Mouse (Mus musculus): ENCODE measurements around the gene Lsamp. TPM values are rescaled to one million over a fixed set of nuclear protein-coding genes. Genes with fewer than 3 reads are reported as not detected.

Gene Lsamp
- polyA plus RNA-seq, 1 experiment from 2014 or later = 106 TPM

DNA sequence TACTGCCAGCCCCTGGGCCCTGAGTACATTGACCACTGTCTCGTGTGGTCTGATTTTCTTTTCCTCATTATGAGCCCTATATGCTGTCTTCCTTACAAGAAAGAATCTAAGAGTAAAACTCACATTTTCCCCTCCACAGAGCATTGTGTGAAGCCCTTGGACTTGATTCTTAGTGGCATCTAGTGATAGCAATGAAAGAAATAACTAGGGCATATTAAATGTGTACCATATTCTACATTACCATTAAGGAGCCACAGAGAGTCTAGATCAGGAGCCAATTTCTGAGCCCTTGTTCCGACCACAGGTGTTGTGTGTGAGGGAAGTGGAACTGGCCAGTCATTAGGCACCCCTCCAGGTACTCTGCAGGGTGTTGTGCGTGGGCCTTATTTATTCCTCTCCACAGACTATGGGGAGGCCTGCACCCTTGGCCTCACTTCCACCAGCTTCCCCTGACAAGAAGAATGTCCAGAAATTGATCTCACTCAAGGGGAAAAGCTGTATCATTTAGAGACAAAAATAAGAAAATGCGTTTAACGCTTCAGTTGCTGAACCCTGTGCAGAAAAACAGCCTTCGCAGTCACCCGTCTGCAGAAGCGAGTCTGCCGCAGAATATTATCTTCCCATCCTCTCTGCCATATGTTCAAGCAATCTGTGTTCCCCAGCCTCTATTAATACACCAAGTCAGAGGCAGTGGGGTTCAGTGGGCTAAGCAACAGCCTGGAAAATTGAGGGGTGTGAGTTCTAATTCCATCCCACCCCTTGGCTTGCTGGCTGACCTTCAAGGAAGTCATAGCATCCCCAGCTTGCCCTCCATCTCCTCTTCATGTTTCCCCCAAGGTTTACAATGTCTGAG lies 2032.9 kb downstream of the Lsamp start:
- Histone ChIP-seq H3K4me3 (ENCODE audit: low read depth, low read length) (no peak overlapping the region), H3K9me3 (replicated peaks; ENCODE audit: control insufficient read depth, low read length, poor library complexity, severe bottlenecking) (no peaks in the 10 kb centered on the region), H3K27me3 (ENCODE audit: control insufficient read depth, insufficient read depth, low read depth, low read length) (no peaks in the 10 kb centered on the region), H3K4me2 (ENCODE audit: low read length) (no peak overlapping the region), H3K4me1 (ENCODE audit: control insufficient read depth, insufficient read depth, low read length) (peaks cover 6% of the 10 kb centered on the region; the same call in 1 of the 2 replicates), H3K9ac (ENCODE audit: low read depth, low read length) (no peak overlapping the region), H3K27ac (ENCODE audit: low read length) (no peak overlapping the region), H3K36me3 (ENCODE audit: control insufficient read depth, insufficient read depth, low read length) (no peaks in the 10 kb centered on the region)
- ATAC-seq = no peak
- 86% methylated on average over 9 of the region's 9 CpGs for WGBS

DNA sequence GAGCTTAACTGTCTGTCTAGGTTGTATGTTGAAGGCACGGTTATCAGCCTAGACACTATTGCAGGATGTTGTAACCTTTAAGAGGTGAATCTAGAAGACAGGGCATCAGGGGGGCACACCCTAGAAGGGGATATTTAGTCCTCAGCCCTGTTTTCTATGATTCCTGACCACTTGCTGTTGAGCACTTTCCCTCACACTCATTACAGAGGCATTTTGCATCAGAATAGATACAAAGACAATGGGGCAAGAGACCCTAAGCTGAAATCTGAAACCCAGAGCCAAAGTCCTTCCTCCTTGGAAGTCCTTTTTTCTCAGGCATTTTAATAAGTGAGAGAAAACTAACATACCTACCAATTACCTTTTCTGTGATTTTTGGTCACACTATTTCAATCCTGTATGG lies 2038.4 kb downstream of the Lsamp start:
- Histone ChIP-seq H3K9ac (ENCODE audit: low read depth, low read length) (no peak overlapping the region), H3K27ac (ENCODE audit: low read length) (no peak overlapping the region)
- WGBS = 38% methylated on average over 1 of the region's 1 CpGs

DNA sequence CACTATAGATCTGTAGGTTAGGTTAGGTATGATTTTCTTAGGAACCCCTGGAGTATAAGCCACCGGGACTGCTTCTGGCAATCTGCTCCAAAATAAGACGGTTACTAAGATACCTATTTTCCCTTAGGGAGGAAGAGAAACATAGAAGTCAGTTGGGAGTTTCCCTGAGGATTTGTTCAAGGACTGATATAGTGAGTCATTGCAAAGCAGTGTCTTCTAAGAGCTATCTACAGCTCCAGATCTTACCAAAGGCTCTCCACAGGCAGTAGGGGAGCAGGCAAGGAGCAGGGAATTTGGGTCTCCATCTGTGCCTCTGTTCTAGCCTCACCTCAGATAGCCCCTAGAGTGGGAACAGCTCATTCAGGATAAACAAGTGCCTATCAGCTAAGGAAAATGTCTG lies 2047.9 kb downstream of the Lsamp start:
- Histone ChIP-seq H3K36me3 (ENCODE audit: control insufficient read depth, insufficient read depth, low read length) (no peaks in the 10 kb centered on the region), H3K27ac (ENCODE audit: low read length) (no peak overlapping the region), H3K27me3 (ENCODE audit: control insufficient read depth, insufficient read depth, low read depth, low read length) (no peaks in the 10 kb centered on the region), H3K4me2 (ENCODE audit: low read length) (no peak overlapping the region), H3K9me3 (replicated peaks; ENCODE audit: control insufficient read depth, low read length, poor library complexity, severe bottlenecking) (no peaks in the 10 kb centered on the region), H3K9ac (ENCODE audit: low read depth, low read length) (no peak overlapping the region), H3K4me3 (ENCODE audit: low read depth, low read length) (no peak overlapping the region), H3K4me1 (ENCODE audit: control insufficient read depth, insufficient read depth, low read length) (no peaks in the 10 kb centered on the region)
- ATAC-seq = no peak
- WGBS = 84% methylated on average over 2 of the region's 2 CpGs

More for the DNA sequence above, 2038.4 kb downstream of the Lsamp start:
- H3K4me2 ChIP-seq (ENCODE audit: low read length) = no peak overlapping the region
- no peak for ATAC-seq
- H3K27me3 ChIP-seq (ENCODE audit: control insufficient read depth, insufficient read depth, low read depth, low read length) = no peaks in the 10 kb centered on the region
- H3K4me3 ChIP-seq (ENCODE audit: low read depth, low read length) = no peak overlapping the region
- H3K9me3 ChIP-seq (replicated peaks; ENCODE audit: control insufficient read depth, low read length, poor library complexity, severe bottlenecking) = no peaks in the 10 kb centered on the region
- no peaks in the 10 kb centered on the region for H3K4me1 ChIP-seq (ENCODE audit: control insufficient read depth, insufficient read depth, low read length)
- H3K36me3 ChIP-seq (ENCODE audit: control insufficient read depth, insufficient read depth, low read length) = no peaks in the 10 kb centered on the region

DNA sequence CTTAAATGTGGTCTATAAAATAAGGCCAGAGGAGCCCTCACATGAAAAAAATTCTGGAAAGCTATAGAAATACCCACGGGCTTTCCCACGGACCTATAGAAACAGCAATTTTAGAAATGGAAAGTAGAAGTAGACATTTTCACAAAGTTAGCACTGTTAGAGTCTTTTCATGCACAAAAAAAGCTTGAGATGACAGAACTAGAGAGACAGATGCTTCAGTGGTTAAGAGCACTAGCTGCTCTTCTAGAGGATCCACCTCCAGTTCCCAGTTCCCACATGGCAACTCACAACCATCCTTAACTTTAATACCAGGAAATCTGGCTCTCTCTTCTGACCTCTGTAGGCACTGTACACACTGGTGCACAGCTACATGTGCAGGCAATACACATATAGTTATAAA lies 2049.3 kb downstream of the Lsamp start:
- Histone ChIP-seq H3K36me3 (ENCODE audit: control insufficient read depth, insufficient read depth, low read length) (no peaks in the 10 kb centered on the region), H3K9ac (ENCODE audit: low read depth, low read length) (no peak overlapping the region), H3K27me3 (ENCODE audit: control insufficient read depth, insufficient read depth, low read depth, low read length) (no peaks in the 10 kb centered on the region), H3K4me1 (ENCODE audit: control insufficient read depth, insufficient read depth, low read length) (no peaks in the 10 kb centered on the region), H3K9me3 (replicated peaks; ENCODE audit: control insufficient read depth, low read length, poor library complexity, severe bottlenecking) (no peaks in the 10 kb centered on the region), H3K27ac (ENCODE audit: low read length) (no peak overlapping the region), H3K4me2 (ENCODE audit: low read length) (no peak overlapping the region), H3K4me3 (ENCODE audit: low read depth, low read length) (no peak overlapping the region)
- no peak for ATAC-seq
- WGBS = 91% methylated on average over 2 of the region's 2 CpGs

DNA sequence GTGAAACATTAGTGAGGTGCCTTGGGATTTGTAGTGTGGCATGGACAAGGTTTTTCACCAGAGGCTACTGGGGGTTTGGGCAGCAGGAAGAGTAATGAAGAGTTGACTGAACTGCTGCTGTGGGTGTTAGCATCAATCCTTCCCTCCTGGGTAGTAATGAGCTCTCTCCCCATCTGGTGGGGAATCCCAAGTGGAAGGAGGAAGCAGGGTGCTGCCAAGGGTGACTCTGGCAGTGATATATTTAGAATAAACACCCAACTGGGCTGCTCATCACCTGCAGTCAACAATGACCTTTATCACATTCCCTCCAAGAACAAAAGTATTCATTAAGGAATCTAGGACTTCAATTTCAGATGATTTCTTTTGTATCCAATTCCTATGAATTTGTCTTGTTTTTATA lies 2064.0 kb downstream of the Lsamp start:
- Histone ChIP-seq H3K4me3 (ENCODE audit: low read depth, low read length) (no peak overlapping the region), H3K36me3 (ENCODE audit: control insufficient read depth, insufficient read depth, low read length) (no peaks in the 10 kb centered on the region), H3K27me3 (ENCODE audit: control insufficient read depth, insufficient read depth, low read depth, low read length) (no peaks in the 10 kb centered on the region), H3K9me3 (replicated peaks; ENCODE audit: control insufficient read depth, low read length, poor library complexity, severe bottlenecking) (no peaks in the 10 kb centered on the region), H3K4me2 (ENCODE audit: low read length) (no peak overlapping the region), H3K27ac (ENCODE audit: low read length) (no peak overlapping the region), H3K4me1 (ENCODE audit: control insufficient read depth, insufficient read depth, low read length) (no peaks in the 10 kb centered on the region), H3K9ac (ENCODE audit: low read depth, low read length) (no peak overlapping the region)
- ATAC-seq = no peak

DNA sequence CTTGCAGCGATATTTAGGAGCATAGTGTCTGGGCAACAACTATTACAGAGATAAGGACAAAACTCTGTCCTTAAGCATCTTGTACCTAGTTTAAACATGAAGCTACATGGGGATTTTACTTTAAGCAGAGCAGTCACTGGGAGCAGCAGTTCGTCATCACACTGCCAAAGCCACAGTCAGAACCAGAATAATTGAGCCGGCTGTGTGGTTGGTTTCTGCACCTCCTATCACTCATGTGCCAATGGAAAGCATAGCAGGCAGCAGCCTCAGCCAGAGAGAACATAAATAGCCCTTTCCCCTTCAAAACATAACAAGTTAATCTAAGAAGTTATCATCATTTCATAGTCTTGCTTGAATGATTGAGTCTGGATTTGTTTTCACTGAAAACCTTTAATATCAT lies 2075.8 kb downstream of the Lsamp start:
- 64% methylated on average over 3 of the region's 3 CpGs for WGBS
- Histone ChIP-seq H3K9me3 (replicated peaks; ENCODE audit: control insufficient read depth, low read length, poor library complexity, severe bottlenecking) (no peaks in the 10 kb centered on the region), H3K36me3 (ENCODE audit: control insufficient read depth, insufficient read depth, low read length) (no peaks in the 10 kb centered on the region), H3K4me3 (ENCODE audit: low read depth, low read length) (no peak overlapping the region), H3K27me3 (ENCODE audit: control insufficient read depth, insufficient read depth, low read depth, low read length) (no peaks in the 10 kb centered on the region), H3K27ac (ENCODE audit: low read length) (no peak overlapping the region), H3K9ac (ENCODE audit: low read depth, low read length) (no peak overlapping the region), H3K4me1 (ENCODE audit: control insufficient read depth, insufficient read depth, low read length) (no peaks in the 10 kb centered on the region), H3K4me2 (ENCODE audit: low read length) (no peak overlapping the region)
- no peak for ATAC-seq

DNA sequence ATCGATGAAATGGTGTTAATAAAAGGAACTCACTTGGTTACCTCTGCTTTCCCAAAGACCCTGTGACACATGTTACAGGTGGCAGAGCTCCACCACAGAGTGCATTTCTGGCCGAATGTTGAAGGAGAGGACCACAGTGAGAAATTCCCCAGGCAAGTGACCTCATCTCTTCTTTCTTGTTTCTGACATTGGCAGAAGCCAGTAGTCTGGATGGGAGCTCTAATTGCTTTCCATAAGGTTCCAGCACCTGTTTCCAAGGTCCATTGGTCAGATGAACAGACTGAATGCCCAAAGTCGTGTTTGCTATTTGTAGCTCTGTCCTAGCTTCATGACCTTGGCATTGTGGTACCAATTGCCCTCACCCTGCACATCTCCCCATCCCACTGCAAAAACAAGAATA lies 2090.2 kb downstream of the Lsamp start:
- H3K4me2 ChIP-seq (ENCODE audit: low read length) = no peak overlapping the region
- no peaks in the 10 kb centered on the region for H3K36me3 ChIP-seq (ENCODE audit: control insufficient read depth, insufficient read depth, low read length)
- no peak overlapping the region for H3K27ac ChIP-seq (ENCODE audit: low read length)
- no peaks in the 10 kb centered on the region for H3K9me3 ChIP-seq (replicated peaks; ENCODE audit: control insufficient read depth, low read length, poor library complexity, severe bottlenecking)
- 85% methylated on average over 3 of the region's 3 CpGs for WGBS
- no peak for ATAC-seq
- H3K27me3 ChIP-seq (ENCODE audit: control insufficient read depth, insufficient read depth, low read depth, low read length) = no peaks in the 10 kb centered on the region
- no peak overlapping the region for H3K4me3 ChIP-seq (ENCODE audit: low read depth, low read length)
- H3K9ac ChIP-seq (ENCODE audit: low read depth, low read length) = no peak overlapping the region
- H3K4me1 ChIP-seq (ENCODE audit: control insufficient read depth, insufficient read depth, low read length) = 0 out of 2 replicates have a peak, but pooled peaks cover 2% of the 10 kb centered on the region

DNA sequence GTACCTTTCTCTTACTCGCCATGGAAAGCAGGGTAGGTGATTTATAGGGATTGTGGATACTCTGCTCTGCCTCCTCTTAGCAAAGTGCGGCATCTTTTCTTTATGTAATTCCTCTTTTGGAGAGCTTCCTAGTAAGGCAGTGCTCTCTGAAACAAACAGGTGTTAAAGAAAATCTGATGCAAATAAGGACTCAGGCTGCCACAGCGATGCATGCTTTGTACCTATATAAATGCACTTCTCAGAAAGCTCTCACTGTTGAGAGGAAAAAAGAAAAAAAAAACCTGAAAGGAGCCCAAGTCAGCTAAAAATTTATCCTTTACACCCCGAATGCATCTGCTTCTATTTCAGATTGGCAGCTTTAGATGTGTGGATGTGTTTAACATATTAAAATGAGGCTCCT lies 2095.4 kb downstream of the Lsamp start:
- WGBS = 77% methylated on average over 4 of the region's 4 CpGs
- no peak overlapping the region for H3K27ac ChIP-seq (ENCODE audit: low read length)
- H3K4me1 ChIP-seq (ENCODE audit: control insufficient read depth, insufficient read depth, low read length) = no peaks in the 10 kb centered on the region
- no peaks in the 10 kb centered on the region for H3K9me3 ChIP-seq (replicated peaks; ENCODE audit: control insufficient read depth, low read length, poor library complexity, severe bottlenecking)
- no peak overlapping the region for H3K4me3 ChIP-seq (ENCODE audit: low read depth, low read length)
- ATAC-seq = no peak
- no peak overlapping the region for H3K9ac ChIP-seq (ENCODE audit: low read depth, low read length)
- no peak overlapping the region for H3K4me2 ChIP-seq (ENCODE audit: low read length)
- H3K27me3 ChIP-seq (ENCODE audit: control insufficient read depth, insufficient read depth, low read depth, low read length) = no peaks in the 10 kb centered on the region
- H3K36me3 ChIP-seq (ENCODE audit: control insufficient read depth, insufficient read depth, low read length) = no peaks in the 10 kb centered on the region

DNA sequence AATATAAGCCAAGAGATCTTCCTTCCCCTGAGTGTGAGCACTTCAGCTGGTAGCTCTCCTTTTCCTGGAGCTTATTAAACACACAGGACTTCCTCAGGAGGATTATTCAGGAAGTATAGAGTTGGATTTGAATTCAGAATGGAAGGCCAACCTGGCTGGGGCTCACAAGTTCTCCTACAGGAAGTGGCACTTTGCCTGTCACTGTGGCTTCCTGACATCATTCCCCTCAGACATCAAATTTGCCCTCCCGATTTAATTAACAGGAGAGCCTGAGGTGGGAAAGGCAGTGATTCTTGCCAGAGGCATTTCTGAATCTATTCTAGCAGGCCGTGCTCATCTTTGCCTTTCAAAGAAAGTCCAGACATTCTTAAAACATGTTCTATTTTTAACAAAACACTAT lies 2097.4 kb downstream of the Lsamp start:
- H3K27ac ChIP-seq (ENCODE audit: low read length) = no peak overlapping the region
- 0 out of 2 replicates have a peak, but pooled peaks cover 3% of the 10 kb centered on the region for H3K4me1 ChIP-seq (ENCODE audit: control insufficient read depth, insufficient read depth, low read length)
- H3K36me3 ChIP-seq (ENCODE audit: control insufficient read depth, insufficient read depth, low read length) = no peaks in the 10 kb centered on the region
- 63% methylated on average over 2 of the region's 2 CpGs for WGBS
- no peaks in the 10 kb centered on the region for H3K27me3 ChIP-seq (ENCODE audit: control insufficient read depth, insufficient read depth, low read depth, low read length)
- H3K4me2 ChIP-seq (ENCODE audit: low read length) = no peak overlapping the region
- H3K4me3 ChIP-seq (ENCODE audit: low read depth, low read length) = no peak overlapping the region
- H3K9me3 ChIP-seq (replicated peaks; ENCODE audit: control insufficient read depth, low read length, poor library complexity, severe bottlenecking) = no peaks in the 10 kb centered on the region
- H3K9ac ChIP-seq (ENCODE audit: low read depth, low read length) = no peak overlapping the region
- no peak for ATAC-seq

Data from midbrain, embryonic 16.5 days (tissue).